Mouse (Mus musculus): ENCODE data around the gene Mrrf.

GRCm38 (mm10) chr2:36090853-36091741 lies 45.1 kb upstream of the Mrrf start:
- no peak for TF ChIP-seq POLR2A (IDR thresholded peaks at IDR 0.05; ENCODE audit: insufficient read depth, low read depth, low read length)
- no peak for TF ChIP-seq CTCF (IDR thresholded peaks at IDR 0.05; ENCODE audit: insufficient read depth, low read depth, low read length)
